Mouse (Mus musculus) megakaryocyte, embryonic 14.5 days (primary cell): ENCODE data around the gene Ndrg4. TPM values are rescaled to one million over a fixed set of nuclear protein-coding genes. Genes with fewer than 3 reads are reported as not detected.
"Not testable (repeated sequence)": the region's sequence is repeated elsewhere in the genome, so short reads cannot be mapped to it uniquely, and the experiment has no call there.

Experiments used
- H3K27me3 ChIP-seq: replicated peaks from 2 replicates; pipeline ENCODE3; 2012; ENCODE audit warnings: inconsistent platforms
- H3K36me3 ChIP-seq: replicated peaks from 2 replicates; pipeline ENCODE3; 2012; ENCODE audit warnings: low read length, inconsistent platforms, mixed read lengths
- H3K4me1 ChIP-seq: 2 replicates; pipeline ENCODE4 v1.6.1; 2012; ENCODE audit warnings: inconsistent platforms
- H3K4me3 ChIP-seq: replicated peaks from 2 replicates; pipeline ENCODE3; 2012; ENCODE audit warnings: moderate library complexity, mild to moderate bottlenecking, inconsistent platforms
- H3K9me3 ChIP-seq: 2 replicates; pipeline ENCODE4 v1.6.1; 2012; ENCODE audit warnings: inconsistent platforms
- FLI1 ChIP-seq: IDR thresholded peaks from 2 replicates; pipeline ENCODE4 v1.6.1; 2012; ENCODE audit warnings: low read length, inconsistent platforms, mixed read lengths
- GATA1 ChIP-seq: IDR thresholded peaks from 3 replicates; pipeline ENCODE4 v1.6.1; 2012; ENCODE audit warnings: mixed read lengths, low read length, inconsistent platforms, borderline replicate concordance
- polyA plus RNA-seq: library from polyadenylated mRNA; stranded (reverse); fragments of >175 nt; gene quantifications from 2 replicates; pipeline ENCODE4 v1.2.3, GENCODE M21; 2012; ENCODE audit warnings: low replicate concordance; ENCODE audit not compliant: insufficient read depth

Gene Ndrg4
- polyA plus RNA-seq, 1 experiment = 30.6 TPM

GRCm38 (mm10) chr8:95661085-95661484, 15.7 kb upstream of the Ndrg4 start:
- Histone ChIP-seq H3K4me3 (no peak overlapping the region), H3K36me3 (no peaks in the 10 kb centered on the region), H3K4me1 (peaks cover 10% of the 10 kb centered on the region), H3K27me3 (peaks cover 31% of the 10 kb centered on the region), H3K9me3 (peaks cover 3% of the 10 kb centered on the region; the same call in 1 of the 2 replicates)
- TF ChIP-seq FLI1 (no peak), GATA1 (no peak)

- no peak overlapping the region for H3K4me3 ChIP-seq
- TF ChIP-seq FLI1 (no peak), GATA1 (no peak)
Measured at GRCm38 (mm10) chr8:95661575-95661974, 15.2 kb upstream of the Ndrg4 start.

GRCm38 (mm10) chr8:95662885-95663598, 13.7 kb upstream of the Ndrg4 start:
- H3K27me3 ChIP-seq = peaks cover 38% of the 10 kb centered on the region
- TF ChIP-seq GATA1 = no peak
- no peak for TF ChIP-seq FLI1
- no peaks in the 10 kb centered on the region for H3K36me3 ChIP-seq
- H3K9me3 ChIP-seq = peaks cover 11% of the 10 kb centered on the region
- peak overlapping the region; percentile 2 for H3K4me3 ChIP-seq
- H3K4me1 ChIP-seq = peaks cover 10% of the 10 kb centered on the region

More at GRCm38 (mm10) chr8:95661575-95661974, 15.2 kb upstream of the Ndrg4 start:
- Histone ChIP-seq H3K4me1 (peaks cover 10% of the 10 kb centered on the region), H3K27me3 (peaks cover 33% of the 10 kb centered on the region), H3K36me3 (no peaks in the 10 kb centered on the region), H3K9me3 (peaks cover 6% of the 10 kb centered on the region)

GRCm38 (mm10) chr8:95663599-95663949, 13.2 kb upstream of the Ndrg4 start:
- no peak for TF ChIP-seq GATA1
- no peak for TF ChIP-seq FLI1
- H3K27me3 ChIP-seq = peaks cover 39% of the 10 kb centered on the region
- H3K4me3 ChIP-seq = no peak overlapping the region
- peaks cover 11% of the 10 kb centered on the region for H3K9me3 ChIP-seq
- peaks cover 10% of the 10 kb centered on the region for H3K4me1 ChIP-seq
- no peaks in the 10 kb centered on the region for H3K36me3 ChIP-seq

- not testable (repeated sequence) for H3K4me3 ChIP-seq, H3K36me3 ChIP-seq
- H3K27me3 ChIP-seq = peaks cover 50% of the 10 kb centered on the region
- H3K9me3 ChIP-seq = peaks cover 11% of the 10 kb centered on the region
- peaks cover 13% of the 10 kb centered on the region for H3K4me1 ChIP-seq
Measured at GRCm38 (mm10) chr8:95665813-95666452, 10.8 kb upstream of the Ndrg4 start.

- Histone ChIP-seq H3K36me3 (no peaks in the 10 kb centered on the region), H3K27me3 (peaks cover 57% of the 10 kb centered on the region), H3K4me1 (peaks cover 6% of the 10 kb centered on the region), H3K4me3 (no peak overlapping the region), H3K9me3 (peaks cover 7% of the 10 kb centered on the region)
- TF ChIP-seq FLI1 (no peak), GATA1 (no peak)
Measured at GRCm38 (mm10) chr8:95668163-95668958, 8.4 kb upstream of the Ndrg4 start.

- Histone ChIP-seq H3K4me3 (no peak overlapping the region), H3K27me3 (peaks cover 66% of the 10 kb centered on the region), H3K9me3 (peaks cover 7% of the 10 kb centered on the region), H3K36me3 (no peaks in the 10 kb centered on the region), H3K4me1 (peaks cover 4% of the 10 kb centered on the region; the same call in 1 of the 2 replicates)
- no peak for TF ChIP-seq FLI1
- no peak for TF ChIP-seq GATA1
Measured at GRCm38 (mm10) chr8:95669967-95670366, 6.8 kb upstream of the Ndrg4 start.

- Histone ChIP-seq H3K9me3 (peaks cover 2% of the 10 kb centered on the region; the same call in 1 of the 2 replicates), H3K27me3 (peaks cover 81% of the 10 kb centered on the region), H3K4me1 (peaks cover 4% of the 10 kb centered on the region; the same call in 1 of the 2 replicates), H3K4me3 (no peak overlapping the region), H3K36me3 (no peaks in the 10 kb centered on the region)
- TF ChIP-seq FLI1 = no peak
- no peak for TF ChIP-seq GATA1
Measured at GRCm38 (mm10) chr8:95671861-95672260, 4.9 kb upstream of the Ndrg4 start.

GRCm38 (mm10) chr8:95672811-95673210, 4.0 kb upstream of the Ndrg4 start:
- no peak for TF ChIP-seq GATA1
- TF ChIP-seq FLI1 = no peak
- H3K4me1 ChIP-seq = peaks cover 10% of the 10 kb centered on the region
- no peak overlapping the region for H3K4me3 ChIP-seq
- H3K36me3 ChIP-seq = no peaks in the 10 kb centered on the region
- H3K9me3 ChIP-seq = no peaks in the 10 kb centered on the region
- peaks cover 86% of the 10 kb centered on the region for H3K27me3 ChIP-seq

- Histone ChIP-seq H3K27me3 (peaks cover 97% of the 10 kb centered on the region), H3K4me1 (peaks cover 13% of the 10 kb centered on the region), H3K9me3 (no peaks in the 10 kb centered on the region), H3K4me3 (peak overlapping the region; percentile 86), H3K36me3 (no peaks in the 10 kb centered on the region)
- TF ChIP-seq FLI1 (no peak), GATA1 (no peak)
Measured at GRCm38 (mm10) chr8:95677591-95678023, 827 bp downstream of the Ndrg4 start.
